Mouse (Mus musculus) cerebellum, postnatal 36 days (tissue): ENCODE data around the gene Ppfia3.
A peak's percentile ranks its signal among the peaks of the same experiment; 100 is the strongest.
"Not testable (repeated sequence)": the region's sequence is repeated elsewhere in the genome, so short reads cannot be mapped to it uniquely, and the experiment has no call there.

Experiments
- DNase-seq, 2 experiments: peaks; one replicate each; pipeline ENCODE4 v3.0.0; 2021 to 2022; ENCODE audit warnings: mixed read lengths in 2 of 2

Gene Ppfia3

DNA sequence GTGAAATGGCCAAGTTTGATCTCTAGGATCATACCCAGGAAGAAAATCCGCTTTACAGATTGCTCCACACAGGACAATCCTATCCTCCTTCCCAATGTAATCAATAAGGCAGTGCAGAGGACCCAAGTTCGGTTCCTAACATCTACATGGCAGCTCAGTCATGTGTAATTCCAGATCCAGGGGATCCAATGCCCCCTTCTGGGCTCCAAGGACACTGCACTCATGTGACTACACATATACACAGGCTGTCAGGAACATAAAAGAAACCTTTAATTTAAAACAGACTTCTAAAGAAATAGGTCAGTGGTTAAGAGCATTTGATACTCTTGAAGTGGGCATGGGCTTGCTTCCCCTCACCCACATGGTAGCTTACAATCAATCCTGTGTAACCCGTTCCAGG is 19.3 kb upstream of the Ppfia3 start:
- DNase-seq = no peak

DNA sequence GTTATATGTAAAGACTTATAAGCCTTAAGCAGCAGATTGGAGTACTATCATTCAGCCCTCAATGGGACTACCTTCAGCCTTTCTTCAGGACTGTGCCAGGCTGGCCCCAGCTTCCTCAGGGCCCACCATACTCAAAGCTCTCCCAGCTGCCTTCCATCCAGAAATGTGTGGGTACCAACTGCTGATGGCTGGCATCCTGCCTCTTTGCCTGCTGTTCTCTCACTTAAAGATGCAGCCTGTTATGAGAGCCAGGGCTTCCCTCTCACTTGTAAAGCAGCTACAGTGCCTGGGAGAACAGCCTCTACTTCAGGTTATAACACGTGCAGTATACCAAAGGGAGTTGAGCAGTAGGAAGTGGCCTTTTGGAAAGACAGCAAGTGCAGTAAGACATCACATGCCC is 9.2 kb upstream of the Ppfia3 start:
- DNase-seq = no peak

DNA sequence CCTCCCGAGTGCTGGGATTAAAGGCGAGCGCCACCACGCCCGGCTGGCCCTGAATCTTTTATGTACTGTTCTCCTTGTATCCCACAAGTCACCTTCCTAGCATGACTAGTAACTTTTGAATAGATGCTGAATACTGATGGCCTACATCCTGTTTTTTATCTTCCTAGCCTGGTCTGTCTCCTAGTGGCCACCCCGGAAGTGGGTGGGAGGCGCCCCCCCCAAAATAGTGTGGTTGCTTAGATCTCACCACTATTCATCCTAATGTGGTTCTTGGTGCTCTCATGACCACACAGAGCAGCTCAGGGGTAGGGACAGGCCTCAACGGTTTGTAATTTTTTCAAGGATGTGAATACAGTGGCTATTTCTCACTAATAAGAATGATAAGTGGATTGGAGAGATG is 7.8 kb upstream of the Ppfia3 start:
- DNase-seq = no peak

DNA sequence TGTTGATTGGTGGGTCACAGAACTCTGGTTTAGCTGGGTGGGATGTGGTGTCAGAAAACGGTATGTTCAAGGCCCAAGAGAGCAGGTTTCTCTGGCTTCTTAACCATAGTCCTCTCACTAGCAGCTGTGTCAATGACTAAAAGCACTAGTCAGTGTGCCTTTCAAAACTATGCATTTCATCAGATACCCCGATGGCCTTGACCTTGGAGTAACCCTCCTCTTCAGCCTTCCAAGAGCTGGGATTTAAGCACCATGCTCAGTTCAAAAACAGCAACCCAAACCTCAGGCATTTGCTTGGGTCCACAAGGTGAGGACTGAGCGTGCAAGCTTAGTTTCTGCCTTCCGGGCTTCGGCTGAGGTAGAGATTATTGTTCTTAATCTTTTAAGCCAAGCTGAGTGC is 5.6 kb upstream of the Ppfia3 start:
- no peak for DNase-seq

DNA sequence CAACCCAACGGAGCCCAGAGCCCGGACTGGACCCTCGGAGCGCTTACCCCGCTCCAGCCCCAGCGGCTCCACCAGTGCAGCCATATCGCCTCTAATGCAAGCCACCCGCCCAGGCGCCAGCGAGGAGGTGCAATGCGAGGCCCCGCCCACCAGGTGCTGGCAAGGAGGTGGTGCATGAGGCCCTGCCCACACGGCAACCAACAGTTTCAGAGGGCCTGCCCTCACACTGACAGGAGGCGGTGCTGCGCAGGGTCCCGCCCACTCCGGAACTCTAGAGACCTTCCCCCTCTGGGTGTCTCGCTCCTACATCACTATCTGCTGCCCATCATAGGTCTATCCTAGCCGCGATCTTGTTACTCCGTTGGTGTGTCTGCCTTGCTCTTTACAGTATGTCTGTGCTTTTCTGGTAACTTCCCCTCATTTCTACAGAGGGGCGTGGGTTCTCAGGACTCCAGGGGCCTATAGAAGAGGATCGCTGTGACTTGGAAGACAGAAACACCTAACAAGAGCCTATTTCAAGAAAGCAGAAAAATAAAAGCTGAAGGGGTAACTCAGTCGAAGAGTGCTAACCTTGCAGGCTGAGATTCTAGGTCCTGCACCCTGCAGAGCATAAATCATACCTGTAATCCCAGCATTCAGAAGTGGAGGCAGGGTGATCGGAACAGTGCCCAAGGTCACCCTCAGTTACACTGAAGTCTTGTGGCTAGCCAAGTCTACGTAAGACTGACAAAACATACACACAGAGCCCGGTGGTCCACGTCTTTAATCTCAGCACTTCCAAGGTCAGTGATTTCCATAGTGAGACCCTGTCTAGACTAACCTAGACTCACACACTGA is 3.9 kb upstream of the Ppfia3 start, which contains the start of gene Lin7b:
TSS of gene Lin7b (minus strand) at position 109 of the 837 bp plus-strand sequence.
- DNase-seq = peak; percentile 83 to 88

DNA sequence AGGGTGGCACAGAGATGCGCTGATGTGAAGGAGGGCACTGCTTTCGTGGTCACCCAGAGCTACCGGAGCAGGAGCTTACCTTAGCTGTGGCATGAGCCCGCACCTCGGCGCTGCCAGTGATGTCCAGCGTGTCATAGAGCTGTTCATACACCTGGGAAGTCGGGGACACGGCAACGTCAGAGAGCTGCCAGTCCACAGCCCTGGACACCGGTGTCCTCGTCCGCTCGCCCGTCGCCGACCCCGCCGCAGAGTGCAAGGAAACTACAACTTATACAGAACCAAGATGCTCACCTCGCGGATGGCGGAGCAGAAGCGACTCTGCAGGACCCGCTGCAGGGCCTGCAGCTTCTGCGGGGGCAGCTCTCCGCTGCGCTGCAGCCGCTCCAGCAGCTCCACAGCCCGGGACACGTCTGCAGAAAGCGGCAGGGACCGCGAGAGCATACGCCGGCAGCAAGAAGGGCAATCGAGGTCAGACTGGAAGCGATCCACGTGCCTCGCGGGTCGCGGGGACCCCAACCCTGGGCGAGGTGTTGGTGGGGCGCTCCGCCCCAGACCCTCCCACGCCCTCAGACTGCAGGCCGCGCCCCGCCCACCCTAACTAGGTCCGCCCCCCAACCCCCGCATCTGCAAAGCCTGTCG is 3.1 kb upstream of the Ppfia3 start:
- DNase-seq = peak in 1 of 2 experiments; percentile 40

DNA sequence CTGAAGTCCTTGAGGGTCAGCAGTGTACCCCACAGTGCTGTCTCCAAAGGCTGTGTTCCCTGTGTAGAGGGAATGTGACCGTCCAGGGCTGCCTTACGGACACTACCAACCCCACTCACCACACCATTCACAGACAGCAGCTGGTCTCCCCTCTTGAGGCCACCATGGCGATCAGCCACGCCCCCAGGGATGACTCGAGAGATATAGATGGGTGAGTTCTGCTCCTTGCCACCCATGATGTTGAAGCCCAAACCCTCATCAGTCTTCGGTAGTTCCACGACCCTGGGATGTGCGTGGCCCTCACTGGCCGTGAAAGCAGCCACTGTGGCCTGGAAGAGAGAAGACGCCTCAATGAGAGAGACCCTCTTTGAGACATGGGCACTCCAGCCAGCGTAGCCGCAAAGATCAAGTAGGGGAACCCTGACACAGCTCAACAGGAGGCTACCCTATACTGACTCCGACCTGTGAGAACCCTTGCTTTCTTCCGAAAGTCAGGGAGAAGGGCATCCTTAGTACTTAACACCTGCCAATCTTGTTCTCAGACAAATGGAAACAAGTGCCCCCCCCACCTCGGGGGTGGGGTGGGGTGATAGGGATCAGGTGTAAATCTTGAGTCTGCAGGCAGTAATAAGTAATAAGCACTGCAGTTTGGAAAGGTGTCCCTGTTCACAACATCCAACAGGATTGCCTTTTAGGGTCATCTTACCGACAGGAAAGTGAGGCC is 2.4 kb upstream of the Ppfia3 start:
- DNase-seq = no peak

DNA sequence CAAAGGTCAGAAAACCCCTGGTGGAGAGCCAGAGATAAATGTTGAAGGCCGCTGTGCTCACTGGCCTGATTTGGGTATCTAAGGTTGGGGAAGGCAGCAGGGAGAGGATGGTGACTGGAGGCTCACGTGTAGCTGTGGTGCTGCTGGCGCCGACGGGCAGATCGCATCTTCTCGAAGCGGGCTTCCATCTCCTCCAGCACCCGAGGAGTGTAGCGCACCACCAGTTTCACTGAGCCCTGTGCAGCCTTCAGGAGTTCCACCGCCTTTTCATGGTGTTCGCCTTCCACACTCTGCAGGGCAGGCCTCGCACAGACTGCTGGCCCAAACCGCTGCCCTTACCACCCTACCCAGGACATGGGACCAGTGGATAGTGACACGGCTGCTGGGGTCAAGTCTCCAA is 1.4 kb upstream of the Ppfia3 start:
- DNase-seq = peak in 1 of 2 experiments; percentile 26

DNA sequence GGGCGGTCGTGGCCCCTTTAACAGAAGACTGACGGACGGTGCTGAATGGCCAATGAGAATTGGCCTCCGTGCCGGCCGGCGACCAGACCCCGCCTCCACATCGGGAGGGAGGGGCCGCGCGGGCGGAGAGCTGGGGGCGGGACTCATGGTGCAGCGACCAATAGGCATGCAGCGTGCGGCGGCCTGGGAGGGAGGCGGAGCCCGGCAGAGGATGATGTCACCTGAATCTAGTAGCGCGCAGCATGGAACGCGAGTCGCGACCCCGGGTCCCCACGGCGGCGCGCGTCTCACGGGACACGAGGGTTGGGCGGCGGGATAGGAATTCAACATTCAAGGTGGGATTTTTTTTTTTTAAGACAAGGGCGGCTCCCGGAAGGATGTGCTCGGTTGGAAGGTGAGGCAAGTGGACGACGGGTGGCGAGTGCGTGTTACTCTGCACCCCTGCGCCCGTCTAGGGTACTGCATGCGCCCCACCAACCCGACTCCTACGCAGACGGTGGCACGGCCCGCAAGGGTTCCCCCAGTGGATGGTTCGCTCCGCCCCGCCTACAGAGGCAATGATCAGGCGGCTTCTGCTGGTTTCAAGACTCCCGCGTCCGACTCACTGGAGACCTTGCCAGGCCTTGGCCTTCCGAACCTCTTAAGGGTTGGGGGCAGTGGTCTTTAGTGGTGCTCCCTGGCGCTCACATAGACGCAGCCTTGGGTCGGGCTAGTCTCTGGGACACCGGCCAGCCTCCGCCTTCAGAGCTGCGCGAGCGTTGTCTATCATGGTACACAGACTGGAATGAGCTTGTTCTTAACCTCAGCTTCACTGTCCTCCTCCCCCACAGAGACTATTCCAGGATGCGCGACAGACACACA is 431 bp upstream of the Ppfia3 start:
- peak; percentile 97 to 99 for DNase-seq

DNA sequence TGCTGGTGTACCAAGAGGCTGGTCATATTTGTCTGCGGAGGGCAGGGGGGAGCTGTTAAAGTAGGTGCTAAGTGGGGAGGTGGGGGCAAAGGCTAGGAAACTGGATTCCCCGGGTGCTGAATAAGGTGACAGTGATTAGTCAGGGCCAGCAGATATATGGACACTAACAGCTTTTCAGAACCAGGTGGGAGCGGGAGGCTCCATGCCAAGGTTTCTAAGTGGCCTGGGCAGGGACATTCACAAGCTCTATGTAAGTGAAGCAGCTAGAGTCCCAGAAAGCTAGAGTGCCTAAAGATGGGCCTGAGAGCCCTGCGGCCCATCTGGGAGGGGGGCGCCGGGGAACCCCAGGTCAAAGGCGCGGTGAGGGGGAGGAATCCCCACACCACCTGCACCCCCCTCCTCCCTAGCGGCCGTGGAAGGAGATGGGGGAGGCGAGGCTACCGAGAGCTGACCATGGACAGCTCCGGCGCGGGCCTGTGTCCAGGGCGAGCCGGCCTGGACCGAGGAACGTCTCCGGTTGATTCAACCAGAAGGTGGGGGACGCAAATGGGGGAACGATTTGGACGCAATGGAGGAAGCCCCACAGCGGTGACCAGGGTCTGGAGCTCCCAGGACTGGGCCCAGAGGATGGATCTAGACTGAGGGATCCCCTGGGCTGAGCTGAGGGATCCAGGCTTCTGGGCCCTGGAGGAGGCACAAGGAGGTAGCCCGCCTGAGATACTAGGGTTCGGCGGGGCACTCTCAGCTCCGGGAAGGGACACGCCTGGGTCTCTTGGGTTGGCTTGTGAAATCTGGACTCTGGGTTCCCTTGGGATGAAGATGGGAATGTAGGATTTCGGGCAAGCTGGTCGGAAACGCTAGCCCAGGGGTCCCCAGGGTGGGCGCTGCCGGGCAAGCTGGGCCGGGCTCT is 822 bp downstream of the Ppfia3 start:
- DNase-seq = peak; percentile 65 to 66

DNA sequence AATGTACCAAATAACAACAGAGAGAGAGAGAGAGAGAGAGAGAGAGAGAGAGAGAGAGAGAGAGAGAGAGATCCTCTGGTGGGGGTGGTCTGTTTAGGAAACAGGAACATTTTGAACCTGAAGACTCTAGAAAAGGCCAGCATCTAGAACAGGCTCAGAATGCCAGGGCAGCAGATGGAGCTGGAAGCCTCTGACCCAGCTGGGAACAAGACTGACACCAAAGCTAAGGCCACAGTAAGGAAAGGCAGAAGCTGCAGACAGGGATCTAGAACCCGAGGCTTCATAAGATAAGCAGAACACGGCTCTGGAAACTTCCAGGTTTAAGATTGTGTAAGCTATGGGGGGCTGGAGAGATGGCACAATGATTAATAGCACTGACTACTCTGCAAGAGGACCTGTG is 2.8 kb downstream of the Ppfia3 start:
- DNase-seq = peak in 1 of 2 experiments; percentile 36

DNA sequence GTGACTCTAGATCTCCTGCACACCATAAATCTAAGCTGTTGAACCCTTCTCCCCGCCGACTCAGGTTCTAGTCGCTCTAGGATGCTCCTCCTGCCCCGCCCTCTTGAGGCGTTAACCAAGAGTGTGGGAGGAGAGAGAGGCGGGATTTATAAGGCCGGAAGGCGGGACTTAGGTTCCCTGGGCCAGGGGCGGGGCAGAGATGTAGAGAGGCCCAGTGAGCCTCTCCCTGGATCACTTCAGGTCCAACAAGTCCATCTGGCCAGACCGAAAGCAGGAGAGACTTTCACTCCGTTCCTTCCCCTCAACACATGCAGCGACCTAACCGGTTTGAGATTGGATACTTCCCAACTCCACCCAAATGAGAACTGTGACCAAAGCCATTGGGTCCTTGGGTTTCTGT is 4.0 kb downstream of the Ppfia3 start:
- DNase-seq = peak; percentile 70 to 77

DNA sequence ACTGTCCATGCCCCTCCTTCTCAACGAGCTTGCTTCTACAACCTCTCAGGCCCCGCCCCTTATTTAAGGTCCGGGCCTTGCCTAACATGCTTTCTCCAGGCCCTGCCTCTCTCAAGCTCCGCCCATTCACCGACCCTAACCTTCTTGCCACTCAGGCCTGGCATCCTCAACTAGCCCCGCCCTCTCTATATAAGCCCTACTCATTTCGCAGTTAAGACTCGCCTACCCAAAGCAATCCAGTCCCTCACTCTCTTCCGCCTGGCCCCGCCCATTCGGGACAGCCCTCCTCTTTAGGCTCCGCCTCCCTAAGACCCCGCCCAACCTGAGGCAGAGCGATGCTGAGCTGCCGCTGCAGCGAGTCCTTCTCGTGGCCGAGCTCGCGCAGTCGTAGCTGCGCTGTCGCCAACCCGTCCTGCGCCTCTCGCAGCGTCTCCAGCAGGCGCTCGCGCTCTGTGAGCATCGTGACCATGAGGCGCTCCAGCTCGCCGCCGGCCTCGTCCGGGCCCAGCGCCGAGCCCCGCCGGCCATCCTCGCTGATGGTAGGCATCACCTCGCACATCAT is 5.5 kb downstream of the Ppfia3 start:
- peak; percentile 82 to 86 for DNase-seq

DNA sequence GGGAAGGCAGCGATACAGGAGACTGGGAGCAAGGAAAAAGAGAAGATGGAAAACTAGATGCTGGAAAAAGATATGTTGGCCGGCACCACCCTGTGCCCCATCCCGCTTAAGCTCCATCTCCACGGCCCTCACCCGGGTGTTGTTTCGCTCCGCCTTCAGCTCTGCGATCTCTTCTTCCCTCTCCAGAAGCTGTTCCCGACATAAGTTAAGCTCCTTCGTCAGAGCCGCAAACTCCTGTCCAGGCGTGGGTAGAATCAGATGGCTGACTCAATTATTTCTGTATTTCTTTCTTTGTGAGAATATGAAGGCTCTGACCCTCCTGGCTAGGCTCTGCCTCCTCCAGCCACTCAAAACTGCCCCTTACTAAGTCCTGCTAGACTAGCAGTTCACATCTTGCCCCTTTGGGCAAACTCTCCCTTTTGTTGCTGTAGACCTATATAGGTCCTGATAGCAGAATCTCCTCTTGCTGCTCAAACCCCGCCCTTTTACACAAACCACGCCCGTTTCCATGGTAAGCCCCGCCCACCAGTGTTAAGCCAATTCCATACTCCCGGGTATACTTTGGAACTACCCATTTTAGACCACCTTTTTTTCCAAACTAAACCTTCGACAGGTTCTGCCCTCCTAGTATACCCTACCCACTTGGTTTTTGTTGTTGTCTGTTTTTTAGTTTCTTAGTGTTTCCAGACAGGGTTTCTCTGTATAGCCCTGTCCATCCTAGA is 6.3 kb downstream of the Ppfia3 start:
- no peak for DNase-seq

DNA sequence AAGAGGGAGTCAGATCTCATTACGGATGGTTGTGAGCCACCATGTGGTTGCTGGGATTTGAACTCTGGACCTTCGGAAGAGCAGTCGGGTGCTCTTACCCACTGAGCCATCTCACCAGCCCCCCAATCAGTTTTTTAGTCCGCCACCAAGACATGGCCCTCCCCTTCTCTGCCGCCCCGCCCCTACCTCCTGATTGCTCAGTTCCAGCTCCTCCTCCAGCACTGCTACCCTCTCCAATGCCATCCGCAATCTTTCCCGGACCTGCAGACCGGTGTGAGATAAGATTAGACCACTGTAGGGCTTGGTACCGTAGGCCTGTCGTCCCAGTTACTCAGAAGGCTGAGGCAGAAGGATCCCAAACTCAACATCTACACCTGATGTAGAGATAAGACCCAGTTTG is 7.7 kb downstream of the Ppfia3 start:
- not testable (repeated sequence) for DNase-seq

DNA sequence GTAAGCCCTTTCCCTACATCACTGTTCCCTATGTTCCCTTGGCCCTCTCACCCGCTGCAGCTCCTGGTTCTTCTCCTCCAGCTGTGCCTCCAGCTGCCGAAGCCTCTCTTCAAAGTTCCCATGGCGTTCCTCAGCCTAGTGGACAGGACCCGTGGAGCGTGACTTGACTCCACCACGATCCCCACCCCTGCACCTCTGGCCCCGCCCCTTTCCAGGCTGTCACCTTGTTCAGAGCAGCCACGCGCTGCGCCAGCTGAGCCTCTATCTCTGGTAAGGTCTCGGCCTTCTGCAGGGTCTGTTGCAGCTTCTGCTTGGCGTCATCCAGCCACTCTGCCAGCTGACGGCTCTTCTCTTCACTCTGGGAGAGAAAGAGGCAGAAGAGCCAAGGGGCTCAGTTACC is 10.7 kb downstream of the Ppfia3 start:
- DNase-seq = no peak

DNA sequence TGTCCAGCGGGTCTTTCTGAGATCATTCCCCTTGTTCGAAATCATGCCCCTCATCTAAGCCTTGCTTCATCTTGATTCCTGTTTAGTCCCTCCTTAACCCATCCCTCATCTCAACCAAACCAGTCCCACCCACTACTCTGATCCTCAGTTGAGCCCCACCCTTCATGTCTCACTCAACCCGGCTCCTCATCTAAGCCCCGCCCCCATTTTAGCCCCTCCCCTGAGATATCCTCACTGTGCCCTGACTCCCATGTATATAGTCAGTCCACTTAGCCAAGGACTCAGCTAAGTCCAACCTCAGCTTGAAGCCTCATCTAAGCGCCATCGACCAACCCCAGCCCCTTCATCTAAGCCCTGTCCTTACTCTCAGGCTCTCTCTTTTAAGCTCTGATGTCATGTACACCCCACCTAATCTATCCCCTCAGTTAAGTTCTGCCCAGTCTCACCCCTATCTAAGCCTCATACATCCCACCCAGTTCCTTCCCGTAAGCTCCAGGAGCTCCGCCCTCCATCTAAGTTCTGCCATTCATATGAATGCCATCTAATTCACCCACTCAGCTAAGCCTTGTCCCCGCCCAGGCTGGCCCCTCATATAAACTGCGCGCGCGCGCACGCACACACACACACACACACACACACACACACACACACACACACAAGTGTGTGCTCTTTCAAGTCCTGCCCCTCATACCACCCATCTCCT is 11.3 kb downstream of the Ppfia3 start:
- DNase-seq = no peak

DNA sequence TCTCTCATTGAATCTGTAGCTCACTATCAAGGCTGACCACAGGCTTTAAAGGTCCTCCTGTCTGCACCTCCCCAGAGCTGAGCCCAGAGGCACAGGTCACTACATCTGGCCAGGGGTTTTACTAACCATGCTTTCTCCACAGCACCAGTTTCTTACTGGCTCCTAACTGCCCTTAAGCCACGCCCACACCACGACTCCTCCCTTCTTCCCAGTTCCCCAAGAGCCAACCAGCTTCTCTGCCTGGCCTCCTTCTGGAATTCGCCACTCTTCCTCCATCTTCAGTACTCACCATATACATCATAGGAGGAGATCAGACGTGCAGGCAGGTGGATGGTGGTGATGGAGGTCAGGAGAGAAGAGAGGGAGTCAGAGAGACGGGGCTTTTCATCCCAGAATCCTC is 13.8 kb downstream of the Ppfia3 start:
- DNase-seq = no peak

DNA sequence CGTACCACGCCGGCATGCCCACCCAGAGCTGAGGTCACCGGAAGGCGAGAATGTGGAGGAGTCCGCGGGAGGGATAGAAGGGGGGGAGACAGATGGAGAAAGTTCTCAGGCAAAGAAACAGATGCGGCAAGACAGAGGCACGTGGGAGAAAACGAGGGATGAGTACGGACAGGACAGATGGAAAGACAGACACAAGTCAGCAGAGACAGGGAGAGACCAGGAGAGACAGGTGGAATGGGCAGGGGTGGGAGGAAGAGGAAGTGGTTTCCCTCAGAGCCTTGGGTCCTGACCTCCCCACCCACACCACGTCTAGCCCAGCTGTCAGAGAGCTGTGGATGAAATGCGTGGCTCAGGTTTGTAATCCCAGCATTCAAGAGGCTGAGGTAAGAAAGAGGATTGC is 19.9 kb downstream of the Ppfia3 start:
- no peak for DNase-seq

DNA sequence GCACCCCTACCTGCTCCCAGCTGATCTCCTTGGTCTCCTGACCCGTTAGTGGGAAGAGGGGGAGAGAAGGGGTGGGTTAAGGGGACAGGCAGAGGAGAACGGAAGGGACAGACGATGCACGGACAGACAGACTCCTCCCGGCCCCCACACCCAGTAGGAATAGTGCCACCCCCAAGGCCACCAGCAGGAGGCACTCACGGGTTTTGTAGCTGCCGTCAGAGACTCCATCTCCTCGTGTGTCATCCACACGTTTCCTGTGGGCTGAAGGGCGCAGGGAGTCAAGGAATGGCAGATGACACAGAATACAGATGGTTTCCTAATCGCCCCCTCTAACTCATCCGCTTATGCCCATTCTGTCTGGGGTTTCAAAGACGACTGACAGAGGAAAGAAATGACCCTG is 23.3 kb downstream of the Ppfia3 start:
- DNase-seq = no peak
